Mouse (Mus musculus) CH12.LX (cell line): ENCODE measurements around the gene Arap2. TPM values are rescaled to one million over a fixed set of nuclear protein-coding genes. Genes with fewer than 3 reads are reported as not detected.

Experiments
- DNase-seq: peaks from one replicate; pipeline ENCODE4 v3.0.0-alpha.2; 2013; ENCODE audit errors: extremely low read depth
- H3K27ac ChIP-seq: 2 replicates; pipeline ENCODE4 v1.5.1; 2012; ENCODE audit warnings: low read depth, mild to moderate bottlenecking, control low read depth, moderate library complexity; ENCODE audit not compliant: insufficient read depth
- H3K27me3 ChIP-seq: replicated peaks from 2 replicates; pipeline ENCODE3; 2012; ENCODE audit warnings: inconsistent platforms
- H3K36me3 ChIP-seq, 2 experiments: replicated peaks in 1 of 2; 2 replicates each; pipeline versions ENCODE3 to v1.6.1; 2012; ENCODE audit warnings: inconsistent platforms in 1 of 2, low read length in 1 of 2, mild to moderate bottlenecking in 1 of 2, mixed read lengths in 1 of 2, moderate library complexity in 1 of 2; ENCODE audit not compliant: control insufficient read depth in 1 of 2, insufficient read depth in 1 of 2
- H3K4me1 ChIP-seq, 2 experiments: 2 replicates each; pipeline ENCODE4 v1.6.1; 2012; ENCODE audit warnings: inconsistent platforms in 1 of 2, moderate library complexity in 1 of 2; ENCODE audit not compliant: insufficient read depth in 2 of 2, control insufficient read depth in 1 of 2
- H3K4me2 ChIP-seq: 2 replicates; pipeline ENCODE4 v1.6.1; 2012; ENCODE audit warnings: low read depth, mild to moderate bottlenecking, control low read depth; ENCODE audit not compliant: poor library complexity, insufficient read depth, severe bottlenecking
- H3K4me3 ChIP-seq, 3 experiments: fragments of 150-350 bp in 1 of 3; sonication (generic) in 1 of 3; replicated peaks in 1 of 3; 2 replicates each; pipeline versions ENCODE3 to v1.5.1; 2011 to 2012; ENCODE audit warnings: low read depth in 2 of 3, low read length in 2 of 3, mild to moderate bottlenecking in 2 of 3, moderate library complexity in 2 of 3, control low read depth in 1 of 3, improper control_type of control experiment in 1 of 3, inconsistent platforms in 1 of 3, mixed read lengths in 1 of 3; ENCODE audit not compliant: poor library complexity in 1 of 3
- H3K79me2 ChIP-seq: replicated peaks from 2 replicates; pipeline ENCODE4 v1.6.1; 2012; ENCODE audit warnings: mild to moderate bottlenecking, moderate library complexity; ENCODE audit not compliant: control insufficient read depth, poor library complexity, insufficient read depth, severe bottlenecking; ENCODE audit errors: extremely low read depth
- H3K9ac ChIP-seq: 2 replicates; pipeline ENCODE4 v1.6.1; 2012; ENCODE audit warnings: low read depth, mild to moderate bottlenecking, control low read depth, moderate library complexity; ENCODE audit not compliant: insufficient read depth
- H3K9me3 ChIP-seq: replicated peaks from 2 replicates; pipeline ENCODE3; 2012; ENCODE audit warnings: low read length, inconsistent platforms, mixed read lengths
- BHLHE40 ChIP-seq: IDR thresholded peaks from 2 replicates; pipeline ENCODE4 v1.6.1; 2011; ENCODE audit warnings: mild to moderate bottlenecking, low read depth, low read length, improper control_type of control experiment
- ELF1 ChIP-seq: IDR thresholded peaks from 2 replicates; pipeline ENCODE4 v1.6.1; 2014; ENCODE audit warnings: low read depth, mild to moderate bottlenecking, inconsistent platforms, low read length, improper control_type of control experiment
- IRF4 ChIP-seq: IDR thresholded peaks from 2 replicates; pipeline ENCODE4 v1.6.1; 2014; ENCODE audit warnings: low read depth, mild to moderate bottlenecking, inconsistent platforms, low read length, improper control_type of control experiment
- JUN ChIP-seq: IDR thresholded peaks from 2 replicates; pipeline ENCODE4 v1.6.1; 2011; ENCODE audit warnings: low read depth, mild to moderate bottlenecking, low read length, improper control_type of control experiment, moderate library complexity; ENCODE audit not compliant: insufficient read depth
- KAT2A ChIP-seq: IDR thresholded peaks from 2 replicates; pipeline ENCODE4 v1.6.1; 2012; ENCODE audit warnings: low read length, improper control_type of control experiment, inconsistent platforms; ENCODE audit not compliant: insufficient replicate concordance
- MAFK ChIP-seq: IDR thresholded peaks from 2 replicates; pipeline ENCODE4 v1.6.1; 2011; ENCODE audit warnings: low read length, improper control_type of control experiment; ENCODE audit not compliant: insufficient replicate concordance
- MEF2A ChIP-seq: IDR thresholded peaks from 2 replicates; pipeline ENCODE4 v1.6.1; 2014; ENCODE audit warnings: low read depth, mild to moderate bottlenecking, inconsistent platforms, low read length, improper control_type of control experiment, borderline replicate concordance
- MYC ChIP-seq: IDR thresholded peaks from 2 replicates; pipeline ENCODE4 v1.6.1; 2011; ENCODE audit warnings: low read depth, mild to moderate bottlenecking, improper control_type of control experiment, low read length
- NELFE ChIP-seq: IDR thresholded peaks from 2 replicates; pipeline ENCODE4 v1.6.1; 2011; ENCODE audit warnings: low read depth, low read length, improper control_type of control experiment
- POLR2AphosphoS2 ChIP-seq: IDR thresholded peaks from 2 replicates; pipeline ENCODE4 v1.6.1; 2011; ENCODE audit warnings: low read depth, low read length, improper control_type of control experiment
- RAD21 ChIP-seq: IDR thresholded peaks from 2 replicates; pipeline ENCODE4 v1.6.1; 2011; ENCODE audit warnings: low read depth, mild to moderate bottlenecking, low read length, improper control_type of control experiment, moderate library complexity
- RCOR1 ChIP-seq: conservative IDR thresholded peaks from 2 replicates; pipeline ENCODE4 v1.6.1; 2012; ENCODE audit warnings: low read depth, mild to moderate bottlenecking, inconsistent platforms, low read length, improper control_type of control experiment
- SIN3A ChIP-seq: IDR thresholded peaks from 2 replicates; pipeline ENCODE4 v1.6.1; 2012; ENCODE audit warnings: low read length, improper control_type of control experiment, inconsistent platforms
- SMC3 ChIP-seq: IDR thresholded peaks from 2 replicates; pipeline ENCODE4 v1.6.1; 2011; ENCODE audit warnings: low read depth, low read length, improper control_type of control experiment
- USF1 ChIP-seq: IDR thresholded peaks from 2 replicates; pipeline ENCODE4 v1.6.1; 2014; ENCODE audit warnings: low read depth, mild to moderate bottlenecking, inconsistent platforms, low read length, improper control_type of control experiment
- USF2 ChIP-seq: conservative IDR thresholded peaks from 2 replicates; pipeline ENCODE4 v1.6.1; 2011; ENCODE audit warnings: low read depth, low read length, improper control_type of control experiment
- ZMIZ1 ChIP-seq: IDR thresholded peaks from 2 replicates; pipeline ENCODE4 v1.6.1; 2012; ENCODE audit warnings: low read depth, mild to moderate bottlenecking, inconsistent platforms, low read length, improper control_type of control experiment
- dilution Hi-C: fragments of 300-500 bp; cut with MboI; formaldehyde crosslinking; loops from 2 replicates; pipeline ENCODE4 v1.14.3; 2020; ENCODE audit warnings: low sequenced_read_pairs; ENCODE audit not compliant: extremely low pct_unique_long_range_greater_than_20kb, extremely low pct_ligation_motif_present
- in situ Hi-C: fragments of 300-500 bp; cut with MboI; formaldehyde crosslinking; loops from 3 replicates; pipeline ENCODE4 v1.14.3; 2019; ENCODE audit warnings: low sequenced_read_pairs, low pct_ligation_motif_present, low pct_unique_long_range_greater_than_20kb, mixed read lengths
- polyA plus RNA-seq: library from polyadenylated mRNA; unstranded; fragments of >175 nt; gene quantifications from 2 replicates; pipeline ENCODE4 v1.2.1, GENCODE M21; 2012; ENCODE audit warnings: low read depth; ENCODE audit not compliant: insufficient read length
- total RNA-seq, 2 experiments: library from RNA; depleted of rRNA; stranded (reverse); fragments of 300-350 nt in 1 of 2; fragments of >200 nt in 1 of 2; gene quantifications; 2 replicates each; pipeline ENCODE4 v1.2.3; 2012 to 2014

The Arap2 gene
- total and polyA plus RNA-seq, 3 experiments: 6.6 to 15.1 (median 9.4) TPM

DNA sequence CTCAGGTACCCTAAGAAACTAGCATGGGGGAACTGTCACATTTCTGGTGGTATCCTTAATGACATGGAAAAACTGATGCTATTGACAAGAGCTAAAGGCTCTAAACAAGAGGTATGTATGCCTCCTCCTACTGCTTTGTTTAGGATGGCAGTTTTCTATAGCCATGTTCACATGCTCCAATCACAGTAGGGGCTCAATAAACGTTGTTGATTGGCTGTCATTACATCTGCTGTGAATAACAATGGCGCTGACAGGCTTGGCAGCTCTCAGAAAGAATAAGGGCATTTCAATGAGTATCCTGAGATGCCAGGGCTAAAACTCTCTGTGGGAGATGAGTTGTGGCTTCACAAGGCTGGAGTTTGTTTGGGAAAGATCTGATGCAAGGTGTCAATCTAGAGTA lies 183.3 kb downstream of the Arap2 start:
- no peaks in the 10 kb centered on the region for H3K36me3 ChIP-seq
- H3K4me3 ChIP-seq: no peak overlapping the region
- H3K79me2 ChIP-seq: no peaks in the 10 kb centered on the region
- in situ Hi-C loops: no loop called here
- H3K9ac ChIP-seq: no peak overlapping the region
- dilution Hi-C loops: no loop called here
- H3K4me2 ChIP-seq: no peak overlapping the region
- H3K4me1 ChIP-seq: no peaks in the 10 kb centered on the region
- no peak for DNase-seq
- H3K27ac ChIP-seq: no peak overlapping the region
- TF ChIP-seq USF1 (no peak), POLR2AphosphoS2 (no peak), RCOR1 (no peak), RAD21 (no peak), SIN3A (no peak), BHLHE40 (no peak), ELF1 (no peak), MEF2A (no peak), ZMIZ1 (no peak), IRF4 (no peak), JUN (no peak), SMC3 (no peak), USF2 (no peak), MYC (no peak)
- no peaks in the 10 kb centered on the region for H3K9me3 ChIP-seq
- H3K27me3 ChIP-seq: no peaks in the 10 kb centered on the region

DNA sequence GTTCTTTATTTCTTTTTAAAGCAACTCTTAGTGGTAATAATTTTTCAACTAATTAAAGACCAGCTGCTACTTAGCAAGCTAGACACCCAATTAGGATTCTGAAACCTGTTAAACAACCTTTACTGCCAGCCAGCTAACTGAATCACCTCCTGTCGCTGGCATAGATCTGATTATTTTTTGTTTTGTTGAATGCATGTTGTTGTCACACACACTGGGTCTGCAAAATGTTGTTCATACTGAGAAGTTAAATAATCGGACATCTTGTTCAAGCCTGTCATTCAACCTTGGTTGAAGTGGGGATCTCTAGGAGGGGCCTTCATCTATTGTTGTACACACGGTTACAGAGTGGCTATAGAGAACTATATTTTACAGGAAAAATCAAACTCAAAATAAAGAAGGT lies 184.3 kb downstream of the Arap2 start:
- Histone ChIP-seq H3K4me1 (no peaks in the 10 kb centered on the region), H3K36me3 (no peaks in the 10 kb centered on the region), H3K27me3 (no peaks in the 10 kb centered on the region), H3K4me2 (no peak overlapping the region), H3K79me2 (no peaks in the 10 kb centered on the region), H3K4me3 (no peak overlapping the region), H3K9ac (no peak overlapping the region), H3K9me3 (no peaks in the 10 kb centered on the region), H3K27ac (no peak overlapping the region)
- no peak for DNase-seq
- in situ Hi-C loops (no loop called here), dilution Hi-C loops (no loop called here)
- no peak for TF ChIP-seq NELFE
- no peak for TF ChIP-seq MAFK
- no peak for TF ChIP-seq KAT2A
- no peak for TF ChIP-seq ELF1
